Mouse (Mus musculus): ENCODE results near the gene Ift57. TPM values are rescaled to one million over a fixed set of nuclear protein-coding genes. Genes with fewer than 3 reads are reported as not detected.
A peak's percentile ranks its signal among the peaks of the same experiment; 100 is the strongest.

The Ift57 gene
- polyA plus RNA-seq, 2 experiments, result 2.0 to 2.7 TPM

DNA sequence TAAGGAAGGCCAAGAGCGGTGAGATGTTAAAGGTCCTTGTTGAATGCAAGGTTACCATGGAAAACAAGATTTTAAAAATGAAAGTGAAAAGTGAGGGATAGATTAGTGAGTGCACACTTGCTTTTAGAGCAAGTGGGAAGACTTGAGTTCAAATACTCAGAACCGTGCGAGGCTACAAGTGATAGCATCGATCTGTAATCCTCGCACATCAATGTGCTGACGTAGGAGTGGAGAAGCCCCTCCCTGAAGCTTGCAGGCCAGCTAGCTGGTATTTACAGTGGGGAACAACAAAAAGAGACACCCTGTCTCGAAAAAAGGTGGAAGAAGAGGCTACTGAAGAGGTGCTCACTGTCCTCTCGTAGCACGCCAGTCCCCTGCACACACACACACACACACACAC lies 94.6 kb downstream of the Ift57 start:
- Histone ChIP-seq H3K27ac (peak overlapping the region; percentile 65), H3K27me3 (ENCODE audit: control insufficient read depth, insufficient read depth, low read length) (no peaks in the 10 kb centered on the region), H3K9me3 (ENCODE audit: control insufficient read depth, low read length) (no peaks in the 10 kb centered on the region), H3K4me2 (ENCODE audit: low read depth) (0 out of 2 replicates have a peak overlapping the region, but pooled peaks have one; percentile 9), H3K9ac (replicated peaks) (no peak overlapping the region), H3K36me3 (replicated peaks; ENCODE audit: control insufficient read depth, insufficient read depth, low read depth) (no peaks in the 10 kb centered on the region), H3K4me3 (ENCODE audit: insufficient read depth in 1 of 2, low read depth in 2 of 2, low read length in 2 of 2) (no peak overlapping the region), H3K4me1 (replicated peaks; ENCODE audit: control insufficient read depth in 2 of 2, insufficient read depth in 2 of 2, low read length in 1 of 2) (peaks cover 56 to 65% of the 10 kb centered on the region in 2 experiments)
- TF ChIP-seq EP300 (IDR thresholded peaks at IDR 0.05; ENCODE audit: low read depth) (no peak), CTCF (IDR thresholded peaks at IDR 0.05; ENCODE audit: low read depth) (no peak)
- ATAC-seq (ENCODE audit: insufficient read depth), result no peak
- DNase-seq (ENCODE audit: low read depth in 3 of 3, low spot score in 3 of 3), result no peak
- 76% methylated on average over 9 of the region's 9 CpGs for WGBS (ENCODE audit: insufficient replicate concordance)

DNA sequence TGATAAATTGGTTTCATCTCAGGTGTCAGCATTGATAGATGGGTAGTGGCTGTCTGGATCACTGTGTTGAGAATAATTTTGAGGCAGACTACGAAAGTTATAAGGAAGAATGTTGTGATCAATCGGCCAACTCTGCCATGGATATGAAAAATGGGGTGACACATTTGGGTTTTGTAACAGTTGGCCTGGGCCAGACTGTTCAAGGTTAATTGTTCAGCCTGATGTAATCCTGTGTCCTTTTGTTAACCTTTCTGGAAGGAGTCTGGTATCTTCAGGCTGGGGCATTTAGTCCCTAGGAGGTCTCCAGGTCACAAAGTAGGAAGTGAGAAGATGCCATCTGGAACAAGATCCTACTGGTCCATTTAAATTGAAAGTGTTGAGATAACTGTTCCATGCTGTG lies 97.2 kb downstream of the Ift57 start:
- Histone ChIP-seq H3K36me3 (replicated peaks; ENCODE audit: control insufficient read depth, insufficient read depth, low read depth) (no peaks in the 10 kb centered on the region), H3K4me1 (replicated peaks; ENCODE audit: control insufficient read depth in 2 of 2, insufficient read depth in 2 of 2, low read length in 1 of 2) (peaks cover 75 to 77% of the 10 kb centered on the region in 2 experiments), H3K4me2 (ENCODE audit: low read depth) (no peak overlapping the region), H3K9me3 (ENCODE audit: control insufficient read depth, low read length) (no peaks in the 10 kb centered on the region), H3K9ac (replicated peaks) (peak overlapping the region; percentile 16; the same call in 1 of the 2 replicates), H3K4me3 (ENCODE audit: insufficient read depth in 1 of 2, low read depth in 2 of 2, low read length in 2 of 2) (no peak overlapping the region), H3K27ac (peak overlapping the region; percentile 42), H3K27me3 (ENCODE audit: control insufficient read depth, insufficient read depth, low read length) (no peaks in the 10 kb centered on the region)
- TF ChIP-seq CTCF (IDR thresholded peaks at IDR 0.05; ENCODE audit: low read depth), result no peak
- TF ChIP-seq EP300 (IDR thresholded peaks at IDR 0.05; ENCODE audit: low read depth), result no peak
- ATAC-seq (ENCODE audit: insufficient read depth), result no peak
- WGBS (ENCODE audit: insufficient replicate concordance), result 73% methylated on average over 2 of the region's 2 CpGs
- no peak for DNase-seq (ENCODE audit: low read depth in 3 of 3, low spot score in 3 of 3)

DNA sequence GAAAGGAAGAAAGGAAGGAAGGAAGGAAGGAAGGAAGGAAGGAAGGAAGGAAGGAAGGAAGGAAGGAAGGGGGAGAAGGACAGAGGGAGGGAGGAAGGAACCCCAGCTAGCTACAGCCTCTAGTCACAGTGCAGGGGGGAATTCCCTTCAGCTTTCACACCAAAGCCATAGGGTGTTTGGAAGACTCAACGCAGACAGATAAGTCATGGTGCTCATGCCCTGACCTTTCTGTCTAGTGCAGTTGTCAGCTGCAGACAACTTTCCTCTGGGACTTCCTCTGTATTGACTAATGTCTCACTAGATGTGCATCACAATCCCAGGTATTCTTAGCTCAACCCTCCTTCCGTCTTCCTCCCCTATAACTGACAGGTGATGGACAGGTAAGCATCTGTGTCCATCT lies 97.9 kb downstream of the Ift57 start:
- Histone ChIP-seq H3K36me3 (replicated peaks; ENCODE audit: control insufficient read depth, insufficient read depth, low read depth) (no peaks in the 10 kb centered on the region), H3K27ac (peak overlapping the region; percentile 42), H3K4me3 (ENCODE audit: insufficient read depth in 1 of 2, low read depth in 2 of 2, low read length in 2 of 2) (no peak overlapping the region), H3K27me3 (ENCODE audit: control insufficient read depth, insufficient read depth, low read length) (no peaks in the 10 kb centered on the region), H3K9ac (replicated peaks) (no peak overlapping the region), H3K4me2 (ENCODE audit: low read depth) (no peak overlapping the region), H3K9me3 (ENCODE audit: control insufficient read depth, low read length) (no peaks in the 10 kb centered on the region), H3K4me1 (replicated peaks; ENCODE audit: control insufficient read depth in 2 of 2, insufficient read depth in 2 of 2, low read length in 1 of 2) (peaks cover 75 to 77% of the 10 kb centered on the region in 2 experiments)
- DNase-seq (ENCODE audit: low read depth in 3 of 3, low spot score in 3 of 3) (no peak), ATAC-seq (ENCODE audit: insufficient read depth) (no peak)
- 84% methylated on average over 2 of the region's 2 CpGs for WGBS (ENCODE audit: insufficient replicate concordance)
- TF ChIP-seq EP300 (IDR thresholded peaks at IDR 0.05; ENCODE audit: low read depth) (no peak), CTCF (IDR thresholded peaks at IDR 0.05; ENCODE audit: low read depth) (no peak)

DNA sequence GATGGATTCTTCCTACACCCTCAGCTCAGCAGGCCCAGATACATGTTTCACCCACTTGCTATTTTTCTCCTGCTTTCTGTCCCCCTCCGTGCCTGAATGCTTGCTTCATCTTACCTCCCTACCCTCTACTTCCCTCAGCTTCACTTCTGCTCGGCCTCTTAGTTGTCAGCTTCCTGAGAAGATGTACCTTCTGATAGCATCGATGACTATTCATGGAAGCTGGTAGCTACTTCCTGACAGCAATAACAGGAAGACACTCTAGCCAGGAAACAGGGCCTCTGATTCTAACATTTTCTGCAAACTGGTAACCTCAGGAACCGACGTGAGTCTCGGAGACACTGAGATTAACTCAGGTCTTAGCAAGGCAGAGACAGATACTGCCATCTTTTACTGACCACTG lies 99.8 kb downstream of the Ift57 start:
- 12% methylated on average over 6 of the region's 6 CpGs for WGBS (ENCODE audit: insufficient replicate concordance)
- no peak for DNase-seq (ENCODE audit: low read depth in 3 of 3, low spot score in 3 of 3)
- Histone ChIP-seq H3K27ac (peak overlapping the region; percentile 100), H3K9me3 (ENCODE audit: control insufficient read depth, low read length) (no peaks in the 10 kb centered on the region), H3K27me3 (ENCODE audit: control insufficient read depth, insufficient read depth, low read length) (no peaks in the 10 kb centered on the region), H3K9ac (replicated peaks) (peak overlapping the region; percentile 56), H3K36me3 (replicated peaks; ENCODE audit: control insufficient read depth, insufficient read depth, low read depth) (no peaks in the 10 kb centered on the region), H3K4me1 (replicated peaks; ENCODE audit: control insufficient read depth in 2 of 2, insufficient read depth in 2 of 2, low read length in 1 of 2) (peaks cover 74 to 76% of the 10 kb centered on the region in 2 experiments), H3K4me2 (ENCODE audit: low read depth) (peak overlapping the region; percentile 35), H3K4me3 (ENCODE audit: insufficient read depth in 1 of 2, low read depth in 2 of 2, low read length in 2 of 2) (no peak overlapping the region)
- TF ChIP-seq CTCF (IDR thresholded peaks at IDR 0.05; ENCODE audit: low read depth), result no peak
- TF ChIP-seq EP300 (IDR thresholded peaks at IDR 0.05; ENCODE audit: low read depth), result no peak
- no peak for ATAC-seq (ENCODE audit: insufficient read depth)

DNA sequence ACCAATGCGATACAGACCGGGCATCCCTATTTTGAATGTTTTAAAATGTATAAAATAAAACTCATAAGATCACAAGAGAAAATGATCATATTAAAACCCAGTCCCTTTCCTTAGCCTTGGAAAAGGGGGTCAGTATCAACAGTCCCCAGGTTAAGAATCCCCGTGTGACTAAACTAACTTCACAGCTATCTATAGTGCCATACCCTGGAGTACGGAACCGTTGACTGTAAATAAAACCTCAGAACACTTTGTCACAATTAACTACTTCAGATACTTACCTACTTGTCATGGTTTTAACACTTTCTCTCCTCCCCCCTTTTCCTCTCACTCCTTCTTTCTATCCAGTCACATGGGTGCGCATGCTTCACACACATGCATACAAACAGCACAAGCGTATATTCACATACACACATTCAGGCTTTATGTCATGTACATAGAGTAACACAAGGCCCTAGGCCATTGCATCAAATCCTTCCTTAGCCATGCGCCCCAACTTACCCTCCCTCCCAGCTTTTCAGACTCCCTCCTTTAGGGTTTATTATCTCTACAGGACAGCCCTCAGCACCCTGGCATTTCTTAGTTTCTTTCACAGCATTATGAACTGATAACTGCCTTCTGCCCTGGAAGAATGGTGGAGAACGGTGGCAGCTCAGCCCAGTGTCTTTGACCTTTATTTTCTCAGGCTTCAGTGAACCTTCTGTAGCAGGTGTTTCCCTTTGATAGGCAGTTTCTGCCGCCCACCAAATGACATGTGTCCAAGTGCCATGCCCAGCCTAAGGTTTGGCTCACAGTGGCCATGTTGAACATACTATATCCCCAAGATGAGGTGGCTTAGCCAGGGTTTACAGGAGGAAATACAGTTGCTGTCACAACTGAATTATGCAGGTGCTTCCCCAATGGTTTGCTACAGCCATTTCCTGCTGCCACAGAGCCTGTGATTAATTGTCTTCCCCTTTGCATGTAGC lies 100.8 kb downstream of the Ift57 start, which contains the start of gene Cd47:
TSS of gene Cd47 (plus strand) at position 937 of the 965 bp plus-strand sequence.
- Histone ChIP-seq H3K27me3 (ENCODE audit: control insufficient read depth, insufficient read depth, low read length) (no peaks in the 10 kb centered on the region), H3K4me3 (ENCODE audit: insufficient read depth in 1 of 2, low read depth in 2 of 2, low read length in 2 of 2) (peak within 1 kb of the TSS in 1 of 2 experiments; percentile 28; a peak in 3 of 4 replicates), H3K4me2 (ENCODE audit: low read depth) (peak within 1 kb of the TSS; percentile 73), H3K36me3 (replicated peaks; ENCODE audit: control insufficient read depth, insufficient read depth, low read depth) (no peaks in the 10 kb centered on the region), H3K9ac (replicated peaks) (peak within 1 kb of the TSS; percentile 74), H3K9me3 (ENCODE audit: control insufficient read depth, low read length) (no peaks in the 10 kb centered on the region), H3K27ac (peak within 1 kb of the TSS; percentile 100), H3K4me1 (replicated peaks; ENCODE audit: control insufficient read depth in 2 of 2, insufficient read depth in 2 of 2, low read length in 1 of 2) (peaks cover 79 to 81% of the 10 kb centered on the region in 2 experiments)
- ATAC-seq (ENCODE audit: insufficient read depth) (peak; percentile 95), DNase-seq (ENCODE audit: low read depth in 3 of 3, low spot score in 3 of 3) (peak; percentile 95 to 96 (median 96))
- TF ChIP-seq CTCF (IDR thresholded peaks at IDR 0.05; ENCODE audit: low read depth) (no peak; the same call in 1 of the 2 replicates), EP300 (IDR thresholded peaks at IDR 0.05; ENCODE audit: low read depth) (peak; percentile 100)
- WGBS (ENCODE audit: insufficient replicate concordance), result 20% methylated on average over 10 of the region's 10 CpGs

Data from liver, embryonic 14.5 days (tissue).